Mouse (Mus musculus): ENCODE results near the gene Pitpna.

Gene Pitpna

DNA sequence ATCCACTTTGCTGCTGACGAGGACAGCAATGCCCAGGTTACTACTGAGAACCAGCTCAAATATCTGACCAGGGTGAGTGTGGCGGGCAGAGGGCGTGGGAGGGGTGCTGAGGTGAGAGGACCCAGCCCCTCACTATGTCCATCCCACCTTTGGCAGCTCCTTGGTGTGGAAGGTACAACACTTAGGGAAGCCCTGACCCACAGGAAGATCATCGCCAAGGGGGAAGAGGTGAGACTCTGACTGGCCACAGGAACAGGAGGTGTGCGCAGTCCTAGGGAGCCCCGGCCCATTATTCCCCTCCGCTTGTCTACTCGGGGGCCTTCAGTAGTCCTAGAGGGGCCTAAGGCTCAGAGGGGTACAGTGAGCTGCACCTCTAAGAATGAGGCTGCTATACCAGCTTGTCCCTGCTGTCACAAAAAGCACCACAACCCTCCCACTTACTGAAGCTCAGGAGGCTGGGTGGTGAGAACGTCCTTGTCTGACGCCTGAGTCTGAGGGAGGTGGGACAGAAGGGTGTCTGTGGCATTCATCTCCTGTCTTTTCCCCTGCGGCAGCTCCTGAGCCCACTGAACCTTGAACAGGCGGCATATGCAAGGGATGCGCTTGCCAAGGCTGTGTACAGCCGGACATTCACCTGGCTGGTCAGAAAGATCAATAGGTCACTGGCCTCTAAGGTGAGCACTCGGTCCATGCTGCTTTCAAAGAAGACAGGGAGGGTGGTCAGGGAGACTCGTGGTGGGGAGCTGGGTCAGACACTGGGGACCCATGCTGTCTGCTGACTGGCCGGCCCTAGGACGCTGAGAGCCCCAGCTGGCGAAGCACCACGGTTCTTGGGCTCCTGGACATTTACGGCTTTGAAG is 73.3 kb downstream of the Pitpna start:
- DNase-seq, result no peak

DNA sequence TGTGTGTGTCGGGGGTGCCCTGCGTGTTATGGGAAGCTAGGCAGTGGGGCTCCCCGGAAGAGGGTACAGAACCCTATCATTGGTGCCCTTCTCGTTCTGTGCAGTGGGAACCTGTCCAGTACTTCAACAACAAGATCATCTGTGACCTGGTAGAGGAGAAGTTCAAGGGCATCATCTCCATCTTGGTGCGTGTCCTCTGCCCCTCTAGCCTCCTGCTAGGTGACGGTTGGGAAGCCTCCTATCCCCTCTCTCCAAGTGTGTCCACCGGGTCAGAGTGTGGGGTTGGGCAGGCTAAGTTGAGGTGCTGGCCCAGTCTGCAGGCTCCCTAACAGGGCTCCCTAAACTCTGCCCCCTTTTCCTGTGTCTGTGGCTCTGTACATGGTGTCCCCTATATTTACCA is 74.2 kb downstream of the Pitpna start:
- DNase-seq, result no peak

DNA sequence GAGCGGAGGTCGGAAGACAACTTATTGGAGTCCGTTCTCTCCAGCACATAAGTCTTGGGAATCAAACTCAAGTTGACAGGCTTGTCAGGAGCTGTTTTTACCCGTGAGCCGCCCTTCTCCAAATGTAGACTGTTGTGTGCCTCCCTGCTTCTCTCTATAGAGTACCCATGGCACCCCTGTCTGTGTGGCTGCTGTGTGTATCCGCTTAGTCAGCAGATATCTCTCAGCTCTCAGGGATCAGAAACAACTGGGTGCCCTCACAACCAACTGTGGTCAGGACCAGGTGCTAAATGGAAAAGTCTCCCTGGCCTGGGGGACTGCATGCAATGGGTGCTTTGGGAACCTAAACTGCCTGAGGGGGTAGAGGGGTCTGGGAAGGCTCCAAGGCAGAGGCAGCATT is 78.4 kb downstream of the Pitpna start:
- DNase-seq, result no peak

DNA sequence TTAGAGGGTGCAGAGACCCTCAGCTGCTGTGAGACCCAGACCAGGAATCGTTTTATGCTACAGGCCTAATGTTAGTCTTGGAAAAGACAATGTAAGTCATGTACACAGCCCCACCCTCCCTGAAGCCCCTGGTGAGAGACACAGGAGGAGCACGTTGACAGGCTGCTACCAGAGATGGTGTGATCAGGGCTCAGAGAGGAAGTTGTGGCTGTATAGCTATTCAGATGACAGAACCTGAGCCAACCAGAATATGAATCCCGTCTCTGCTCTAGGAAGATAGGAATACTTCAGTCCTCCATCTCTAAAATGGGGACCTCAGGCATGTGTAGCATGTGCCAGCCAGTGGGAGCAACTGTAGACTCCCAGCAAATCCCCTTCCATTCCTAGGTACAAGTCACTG is 80.7 kb downstream of the Pitpna start:
- no peak for DNase-seq

DNA sequence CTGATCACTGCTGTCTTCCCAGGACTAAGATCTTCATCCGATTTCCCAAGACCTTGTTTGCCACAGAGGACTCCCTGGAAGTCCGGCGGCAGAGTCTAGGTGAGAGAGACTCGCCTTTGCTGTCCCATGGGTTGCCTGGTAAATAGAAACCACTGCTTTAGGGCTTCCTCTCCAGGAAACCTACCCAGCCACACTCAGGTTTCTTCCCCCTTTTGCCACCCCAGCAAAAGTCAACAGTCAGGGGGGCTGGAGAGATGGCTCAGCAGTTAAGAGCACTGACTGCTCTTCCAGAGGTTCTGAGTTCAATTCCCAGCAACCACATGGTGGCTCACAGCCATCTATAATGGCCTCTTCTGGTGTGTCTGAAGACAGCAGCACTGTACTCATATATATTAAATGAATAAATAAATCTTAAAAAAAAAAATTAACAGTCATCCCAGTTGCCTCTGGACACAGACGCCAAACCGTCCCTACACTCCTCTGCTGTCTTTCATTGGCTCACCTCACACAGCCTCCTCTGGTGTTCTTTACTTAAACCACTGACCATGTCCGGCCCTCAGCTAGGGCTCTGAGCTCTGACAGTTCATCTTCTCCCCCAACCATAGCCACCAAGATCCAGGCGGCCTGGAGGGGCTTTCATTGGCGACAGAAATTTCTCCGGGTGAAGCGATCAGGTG is 81.4 kb downstream of the Pitpna start:
- no peak for DNase-seq

GRCm38 (mm10) chr11:75669853-75670200 is 81.9 kb downstream of the Pitpna start:
- DNase-seq, result no peak

DNA sequence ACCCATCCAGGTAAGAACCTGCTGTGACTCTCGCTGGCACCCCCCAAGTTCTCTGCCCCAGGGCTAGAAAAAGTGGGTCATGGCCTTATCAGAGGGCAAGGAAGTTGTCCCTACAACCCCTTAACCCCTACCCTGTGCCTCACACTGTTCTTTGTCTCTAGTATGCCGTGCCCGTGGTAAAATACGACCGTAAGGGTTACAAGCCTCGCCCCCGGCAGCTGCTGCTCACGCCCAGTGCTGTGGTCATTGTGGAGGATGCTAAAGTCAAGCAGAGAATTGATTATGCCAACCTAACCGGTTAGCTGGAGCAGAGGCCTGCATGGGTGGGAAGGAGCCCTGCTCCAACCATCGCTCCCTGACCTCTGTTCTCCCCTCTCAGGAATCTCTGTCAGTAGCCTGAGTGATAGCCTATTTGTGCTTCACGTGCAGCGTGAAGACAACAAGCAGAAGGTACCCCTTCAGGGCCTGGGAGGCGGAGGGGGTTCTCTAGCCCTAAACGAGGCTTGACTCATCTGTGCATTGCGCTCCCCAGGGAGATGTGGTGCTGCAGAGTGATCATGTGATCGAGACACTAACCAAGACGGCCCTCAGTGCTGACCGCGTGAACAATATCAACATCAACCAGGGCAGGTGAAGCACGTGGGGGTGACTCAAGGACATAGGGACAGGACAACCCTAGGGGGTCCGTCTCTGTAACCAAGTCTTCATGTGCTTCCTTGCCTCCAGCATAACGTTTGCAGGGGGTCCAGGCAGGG is 83.7 kb downstream of the Pitpna start:
- no peak for DNase-seq

DNA sequence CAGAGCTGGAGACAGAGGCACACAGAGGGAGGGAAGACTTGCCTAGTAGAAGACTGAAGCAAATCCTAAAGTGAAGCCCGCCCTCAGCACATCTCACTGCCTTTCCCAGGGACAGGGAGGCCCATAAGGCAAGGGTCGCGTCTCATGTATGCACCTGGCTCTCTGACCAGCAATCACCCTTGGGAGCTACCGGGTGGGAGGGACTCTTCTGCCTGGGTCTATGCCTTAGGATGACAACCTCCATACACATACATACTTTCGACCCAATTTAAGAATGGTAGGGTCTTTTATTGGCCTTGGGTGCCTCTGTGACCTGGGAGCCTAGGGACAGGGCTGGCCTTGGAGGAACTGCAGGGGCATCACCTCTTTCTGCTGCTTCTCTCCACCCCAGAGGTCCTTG is 85.5 kb downstream of the Pitpna start:
- DNase-seq, result no peak

DNA sequence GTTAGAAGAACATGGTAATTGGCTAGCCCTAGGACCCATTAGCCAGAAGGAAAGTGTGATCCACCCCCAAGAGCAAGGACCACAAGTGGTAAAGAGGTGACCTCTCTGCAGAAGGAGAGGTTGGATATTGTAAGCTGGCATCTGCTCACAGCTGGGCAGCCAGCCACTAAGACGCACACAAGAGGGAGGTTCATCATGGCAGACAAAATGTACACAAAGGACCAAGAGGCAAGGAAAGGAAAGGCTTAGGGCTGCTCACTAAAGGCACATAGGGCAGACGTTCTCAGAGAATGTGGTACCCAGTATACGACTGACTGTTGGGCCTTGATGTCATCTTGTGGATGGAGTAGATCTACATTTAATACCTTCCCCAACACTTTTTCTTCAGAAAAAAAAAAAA is 87.0 kb downstream of the Pitpna start:
- DNase-seq, result no peak

DNA sequence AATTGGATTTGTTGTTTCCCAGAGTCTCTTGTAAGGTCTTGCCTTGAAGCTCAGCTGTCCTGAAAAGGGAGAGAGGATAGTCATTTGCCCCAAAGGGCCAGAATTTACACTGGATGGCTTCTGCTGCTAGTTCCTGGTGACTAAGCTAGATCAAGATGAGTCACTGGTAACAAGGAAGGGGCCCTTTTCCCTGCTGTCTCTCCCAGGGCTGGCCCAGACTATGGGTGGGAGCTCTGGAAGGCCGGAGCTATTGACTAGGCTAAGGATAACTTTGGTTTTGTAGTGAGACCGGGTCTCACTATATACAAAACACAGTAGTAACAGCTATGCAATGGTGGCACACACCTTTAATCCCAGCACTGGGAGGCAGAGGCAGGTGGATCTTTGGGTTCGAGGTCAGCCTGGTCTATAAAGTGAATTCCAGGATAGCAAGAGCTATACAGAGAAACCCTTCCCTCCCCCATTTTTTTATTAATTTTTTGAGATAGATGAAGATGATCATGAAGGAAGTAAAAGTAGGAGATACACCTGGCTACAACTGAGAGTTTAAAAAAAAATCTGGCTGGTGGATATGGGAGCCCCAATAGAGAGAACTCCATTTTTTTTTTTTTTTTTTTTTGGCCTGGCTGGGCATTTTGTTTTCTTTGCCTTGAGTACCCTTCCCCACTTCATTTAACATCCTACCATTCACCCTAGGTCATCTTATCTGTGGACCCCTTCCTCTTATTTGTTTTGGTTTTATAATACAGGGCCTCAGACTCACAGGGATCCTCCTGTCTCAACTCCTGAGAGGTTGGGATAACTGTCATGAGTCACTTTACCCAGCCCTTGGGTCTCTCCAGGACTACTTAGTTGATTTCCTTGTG is 90.2 kb downstream of the Pitpna start:
- DNase-seq, result no peak
